Mouse (Mus musculus) kidney, adult 2 months (tissue): ENCODE measurements at regions not wholly inside any gene's neighbourhood (a gene's known extent, or its start where the extent isn't known, plus 50 kb on each side); places are given as distances from the start of the nearest gene placed in this dataset.

Source experiments
- CTCF ChIP-seq: fragments of 200-500 bp; conservative IDR thresholded peaks from 2 replicates; pipeline ENCODE4 v1.5.1; 2011; ENCODE audit warnings: low read depth, mild to moderate bottlenecking, control low read depth, low read length, moderate library complexity, mixed read lengths; ENCODE audit not compliant: insufficient read depth, insufficient read length
- POLR2A ChIP-seq: fragments of 200-500 bp; IDR thresholded peaks from one replicate; pipeline ENCODE4 v1.6.1; 2011; ENCODE audit warnings: low read depth, low read length, control low read depth

GRCm38 (mm10) chr5:118396004-118396725 is 151.1 kb downstream of the 2410131K14Rik start:
- TF ChIP-seq CTCF (no peak), POLR2A (no peak)
